Mouse (Mus musculus) stomach, postnatal 0 days (tissue): ENCODE results near the gene Krt12. TPM values are rescaled to one million over a fixed set of nuclear protein-coding genes. Genes with fewer than 3 reads are reported as not detected.
A peak's percentile ranks its signal among the peaks of the same experiment; 100 is the strongest.

Source experiments
- ATAC-seq: fragments of 200-750 bp; cut with Nextera tagmentation; 2 replicates; pipeline ENCODE4 v1.8.0; 2017; ENCODE audit not compliant: low FRiP score, low TSS enrichment
- DNase-seq: peaks from one replicate; pipeline ENCODE4 v3.0.0-alpha.2; 2016; ENCODE audit warnings: low spot score
- H3K27ac ChIP-seq: fragments of 300-500 bp; sonication (generic); replicated peaks from 2 replicates; pipeline ENCODE4 v1.5.1; 2014; ENCODE audit warnings: mild to moderate bottlenecking, control low read depth
- H3K27me3 ChIP-seq: fragments of 300-500 bp; sonication (generic); 2 replicates; pipeline ENCODE4 v1.6.1; 2014; ENCODE audit warnings: low read length; ENCODE audit not compliant: control insufficient read depth, insufficient read depth
- H3K36me3 ChIP-seq: fragments of 300-500 bp; sonication (generic); 2 replicates; pipeline ENCODE4 v1.6.1; 2014; ENCODE audit warnings: low read length, mixed read lengths; ENCODE audit not compliant: control insufficient read depth, insufficient read depth
- H3K4me1 ChIP-seq: fragments of 300-500 bp; sonication (generic); replicated peaks from 2 replicates; pipeline ENCODE4 v1.6.1; 2014; ENCODE audit warnings: antibody characterized with exemption; ENCODE audit not compliant: control insufficient read depth, insufficient read depth
- H3K4me2 ChIP-seq: fragments of 300-500 bp; sonication (generic); replicated peaks from 2 replicates; pipeline ENCODE4 v1.6.1; 2014; ENCODE audit warnings: low read depth, mild to moderate bottlenecking, control low read depth, moderate library complexity
- H3K4me3 ChIP-seq: fragments of 300-500 bp; sonication (generic); 2 replicates; pipeline ENCODE4 v1.5.1; 2014; ENCODE audit warnings: low read depth, low read length, control low read depth
- H3K9ac ChIP-seq: fragments of 300-500 bp; sonication (generic); 2 replicates; pipeline ENCODE4 v1.6.1; 2014; ENCODE audit warnings: mild to moderate bottlenecking, low read length, control low read depth, mixed read lengths
- H3K9me3 ChIP-seq: fragments of 300-500 bp; sonication (generic); 2 replicates; pipeline ENCODE4 v1.6.1; 2016; ENCODE audit warnings: low read length; ENCODE audit not compliant: control insufficient read depth
- CTCF ChIP-seq: IDR thresholded peaks from 2 replicates; pipeline ENCODE4 v1.5.1; 2016; ENCODE audit warnings: antibody characterized with exemption, low read depth, mild to moderate bottlenecking, moderate library complexity
- EP300 ChIP-seq: optimal IDR thresholded peaks from 2 replicates; pipeline ENCODE3; 2016; ENCODE audit warnings: antibody characterized with exemption
- WGBS: fragments of 180-500 bp; shearing (Covaris S2); extraction: QIAGEN DNeasy Blood & Tissue Kit; methylation state at CpG from one replicate; pipeline ENCODE4 v1.1.7; 2014; 5-methylcytosine and 5-hydroxymethylcytosine counted together
- polyA plus RNA-seq: library from polyadenylated mRNA; unstranded; fragments of >200 nt; fragmentation: Nextera tagmentation; extraction: Ambion mirVana; gene quantifications from 2 replicates; pipeline ENCODE4 v1.2.1, GENCODE M21; 2015

Gene Krt12
- polyA plus RNA-seq, 1 experiment from 2014 or later = 0.21 TPM

DNA sequence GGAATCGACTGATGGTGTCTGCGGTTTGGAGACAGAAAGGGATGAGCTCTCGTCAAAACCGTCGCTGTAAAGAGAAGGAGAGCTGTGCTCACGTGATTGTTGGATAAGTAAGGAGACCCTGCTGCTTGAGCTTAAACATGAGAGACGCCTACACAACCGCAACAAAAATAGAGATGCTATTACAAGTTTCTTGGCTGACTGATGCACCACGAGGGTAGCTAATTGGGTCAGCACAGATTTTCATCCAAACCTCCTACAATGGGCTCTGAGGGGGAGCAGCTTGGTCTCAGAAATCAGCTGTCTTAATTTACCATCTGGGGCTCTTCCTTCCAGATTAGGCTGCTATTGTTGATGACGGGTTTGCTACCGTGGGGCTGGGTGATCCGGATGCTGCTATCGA is 5.2 kb downstream of the Krt12 start:
- Histone ChIP-seq H3K27me3 (no peaks in the 10 kb centered on the region), H3K4me3 (no peak overlapping the region), H3K4me1 (no peaks in the 10 kb centered on the region), H3K27ac (no peak overlapping the region), H3K9me3 (no peaks in the 10 kb centered on the region), H3K9ac (no peak overlapping the region), H3K36me3 (no peaks in the 10 kb centered on the region), H3K4me2 (no peak overlapping the region)
- 88% methylated on average over 13 of the region's 13 CpGs for WGBS
- DNase-seq = no peak
- no peak for ATAC-seq
- TF ChIP-seq EP300 (no peak), CTCF (no peak)

DNA sequence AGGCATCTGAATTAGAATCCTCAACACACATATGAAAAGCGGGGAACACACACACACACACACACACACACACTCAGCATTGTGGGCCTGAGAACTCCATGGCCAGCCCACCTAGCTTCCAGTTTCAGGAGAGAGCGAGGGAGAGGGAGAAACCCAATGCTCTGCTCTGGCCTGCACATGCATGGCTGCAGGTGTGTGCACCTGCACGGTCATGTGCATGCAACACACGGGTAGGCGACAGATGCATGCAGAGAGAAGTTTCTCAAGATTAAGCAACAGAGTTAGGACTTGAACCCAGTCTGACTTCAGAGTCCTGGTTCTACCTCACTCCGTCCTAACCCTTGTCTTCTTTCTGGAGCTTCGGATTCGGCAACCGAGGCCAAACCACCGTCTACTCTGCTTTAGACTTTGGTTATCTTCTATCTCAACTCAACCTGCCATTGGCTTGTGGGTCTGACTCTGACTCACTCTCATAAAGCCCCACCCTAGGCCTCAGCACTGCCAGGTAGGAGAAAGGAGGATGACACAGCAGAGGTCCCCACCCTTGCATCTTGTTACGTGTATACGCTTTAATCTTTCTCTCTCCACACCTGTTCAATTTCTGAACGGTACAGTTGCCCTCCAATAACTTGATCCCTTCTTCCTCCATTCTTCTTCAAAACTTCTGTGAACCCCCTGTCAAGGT is 7.5 kb downstream of the Krt12 start:
- Histone ChIP-seq H3K27me3 (no peaks in the 10 kb centered on the region), H3K4me1 (no peaks in the 10 kb centered on the region), H3K4me2 (no peak overlapping the region), H3K36me3 (no peaks in the 10 kb centered on the region), H3K9ac (no peak overlapping the region), H3K27ac (no peak overlapping the region), H3K4me3 (no peak overlapping the region), H3K9me3 (no peaks in the 10 kb centered on the region)
- peak; percentile 89 for ATAC-seq
- no peak for TF ChIP-seq CTCF
- TF ChIP-seq EP300 = no peak
- DNase-seq = peak; percentile 27
- WGBS = 77% methylated on average over 13 of the region's 13 CpGs

DNA sequence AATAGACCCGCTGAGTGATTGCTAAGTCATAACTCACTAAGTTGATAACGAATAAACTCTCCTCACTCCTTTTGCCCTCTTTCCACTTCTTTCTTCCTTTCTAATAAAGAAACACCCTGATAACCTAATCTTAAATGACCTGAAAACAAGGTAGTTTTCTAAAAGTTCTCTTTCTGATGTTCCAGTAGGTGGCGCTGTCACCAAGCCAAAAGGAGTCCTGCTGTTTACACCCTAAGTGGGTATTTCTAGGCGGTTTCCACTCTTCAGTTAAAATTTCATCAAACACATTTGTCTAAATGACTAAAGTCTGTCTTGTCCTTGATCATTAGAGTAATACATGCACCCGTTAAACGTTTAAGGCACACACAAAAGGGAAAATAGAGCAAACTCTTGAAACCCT is 8.8 kb downstream of the Krt12 start:
- Histone ChIP-seq H3K4me3 (no peak overlapping the region), H3K4me1 (no peaks in the 10 kb centered on the region), H3K4me2 (no peak overlapping the region), H3K36me3 (no peaks in the 10 kb centered on the region), H3K27me3 (no peaks in the 10 kb centered on the region), H3K9me3 (no peaks in the 10 kb centered on the region), H3K27ac (no peak overlapping the region), H3K9ac (no peak overlapping the region)
- ATAC-seq (no peak), DNase-seq (peak; percentile 55)
- TF ChIP-seq EP300 = no peak
- TF ChIP-seq CTCF = peak; percentile 86
- 12% methylated on average over 6 of the region's 6 CpGs for WGBS

DNA sequence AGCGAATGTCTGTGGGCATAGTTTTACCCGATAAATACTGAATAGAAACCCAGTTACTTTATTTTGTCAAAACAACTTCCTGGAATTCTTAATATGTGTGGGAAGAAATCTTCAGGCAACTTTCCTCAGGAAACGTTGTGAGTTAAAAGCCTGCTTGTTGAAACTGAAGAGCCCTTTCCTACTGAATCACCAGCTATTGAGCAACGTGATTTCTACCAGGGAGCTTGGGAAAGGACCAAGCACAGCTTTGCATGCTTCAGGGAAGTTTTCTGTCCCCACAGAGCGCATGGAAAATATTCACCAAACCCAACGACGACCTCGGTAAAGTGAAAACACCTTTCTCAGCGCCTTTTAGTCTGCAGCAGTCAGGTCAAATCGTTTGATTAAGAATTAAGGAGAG is 15.9 kb downstream of the Krt12 start:
- Histone ChIP-seq H3K4me3 (no peak overlapping the region), H3K9ac (no peak overlapping the region), H3K27me3 (no peaks in the 10 kb centered on the region), H3K27ac (no peak overlapping the region), H3K36me3 (no peaks in the 10 kb centered on the region), H3K4me1 (no peaks in the 10 kb centered on the region), H3K4me2 (no peak overlapping the region), H3K9me3 (no peaks in the 10 kb centered on the region)
- TF ChIP-seq CTCF = no peak
- no peak for TF ChIP-seq EP300
- 61% methylated on average over 10 of the region's 10 CpGs for WGBS
- ATAC-seq (no peak), DNase-seq (no peak)

DNA sequence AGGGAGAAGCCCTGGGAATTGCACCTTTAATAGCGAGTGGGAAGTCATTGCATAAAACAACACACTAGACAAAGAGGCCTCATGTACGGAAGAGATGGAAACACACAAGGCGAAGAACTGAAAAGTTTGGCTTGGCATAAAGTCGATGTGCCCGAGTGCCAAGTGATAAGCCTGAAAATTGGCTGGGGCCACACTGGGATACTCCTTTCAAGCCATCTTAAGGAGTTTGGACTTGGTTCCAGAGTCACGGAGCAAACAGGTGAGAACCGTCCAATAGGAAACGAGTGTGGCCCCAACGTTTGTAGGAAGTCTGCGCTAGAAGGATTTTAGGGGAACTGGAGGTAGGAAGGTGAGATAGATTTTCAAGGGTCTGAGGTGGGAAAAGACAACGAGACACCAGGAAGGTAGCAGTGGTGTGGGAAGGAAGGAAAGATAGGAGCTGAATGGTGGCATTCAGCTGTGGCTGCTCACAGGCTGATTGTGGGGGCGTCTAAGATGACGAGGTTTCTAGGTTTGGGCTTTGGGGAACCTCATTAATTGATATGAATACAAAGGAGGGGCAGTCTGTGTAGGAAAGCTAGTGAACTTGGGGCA is 22.0 kb downstream of the Krt12 start:
- Histone ChIP-seq H3K27me3 (no peaks in the 10 kb centered on the region), H3K36me3 (no peaks in the 10 kb centered on the region), H3K9ac (no peak overlapping the region), H3K4me2 (no peak overlapping the region), H3K4me1 (no peaks in the 10 kb centered on the region), H3K4me3 (no peak overlapping the region), H3K9me3 (no peaks in the 10 kb centered on the region), H3K27ac (no peak overlapping the region)
- no peak for TF ChIP-seq CTCF
- no peak for TF ChIP-seq EP300
- ATAC-seq (no peak), DNase-seq (no peak)
- 82% methylated on average over 13 of the region's 13 CpGs for WGBS

DNA sequence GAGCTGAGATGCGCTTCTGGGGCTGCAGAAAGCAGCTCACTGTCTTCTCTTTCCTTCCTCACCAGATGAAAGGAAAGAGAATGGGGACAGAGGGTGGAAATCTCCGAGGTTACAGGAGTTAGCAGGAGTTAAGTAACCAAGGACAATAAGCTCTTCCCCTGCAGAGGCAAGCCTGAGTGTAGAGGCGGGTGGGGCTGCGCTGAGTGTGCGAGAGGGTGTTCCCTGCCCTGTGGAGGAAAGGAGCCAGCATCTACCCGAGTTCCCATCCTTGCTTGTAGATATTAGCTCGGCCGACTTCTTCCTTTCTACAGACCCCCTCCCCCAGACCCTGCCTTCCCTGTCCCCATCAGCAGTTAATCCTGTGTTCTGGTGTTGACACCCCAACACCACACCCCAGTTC is 23.2 kb downstream of the Krt12 start:
- Histone ChIP-seq H3K27ac (0 out of 2 replicates have a peak overlapping the region, but pooled peaks have one; percentile 20), H3K36me3 (no peaks in the 10 kb centered on the region), H3K9me3 (no peaks in the 10 kb centered on the region), H3K27me3 (no peaks in the 10 kb centered on the region), H3K4me1 (no peaks in the 10 kb centered on the region), H3K9ac (no peak overlapping the region), H3K4me2 (no peak overlapping the region), H3K4me3 (no peak overlapping the region)
- DNase-seq (peak; percentile 20), ATAC-seq (no peak)
- TF ChIP-seq EP300 = no peak
- no peak for TF ChIP-seq CTCF
- WGBS = 47% methylated on average over 8 of the region's 8 CpGs
